Mouse (Mus musculus): ENCODE data around the gene 5730522E02Rik. TPM values are rescaled to one million over a fixed set of nuclear protein-coding genes. Genes with fewer than 3 reads are reported as not detected.

Gene 5730522E02Rik
- polyA plus RNA-seq, 1 experiment from 2014 or later = 8.4 TPM

DNA sequence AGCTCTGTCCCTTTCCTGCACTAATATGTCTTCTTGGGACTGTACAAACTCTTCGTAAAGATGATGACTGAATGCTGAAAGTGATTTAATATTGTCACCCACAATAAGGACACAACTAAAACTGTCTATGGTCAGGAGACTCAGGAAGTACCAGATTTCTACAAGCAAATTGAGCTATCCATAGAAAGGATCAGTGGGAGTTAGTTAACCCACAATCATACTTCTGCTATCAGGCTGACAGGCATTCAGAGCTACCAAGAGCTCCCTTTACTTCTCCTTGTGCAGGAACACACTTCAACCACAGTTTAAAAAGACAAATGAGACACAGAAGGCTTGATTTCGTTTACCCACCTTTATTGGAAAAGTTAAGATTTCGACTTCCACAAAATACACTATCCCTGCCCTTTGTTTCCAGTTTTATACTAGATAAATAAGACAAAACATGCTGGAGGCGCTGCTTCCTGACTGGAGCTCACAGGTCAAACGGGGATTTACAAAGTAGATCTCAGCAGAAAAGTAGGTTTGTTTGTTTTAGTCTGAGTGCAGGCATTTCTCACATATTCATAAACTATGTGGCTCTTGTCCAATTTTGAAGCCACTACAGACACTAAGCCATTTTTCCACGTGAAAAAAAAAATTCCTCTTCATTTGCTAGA is 125.1 kb downstream of the 5730522E02Rik start:
- 59% methylated on average over 6 of the region's 6 CpGs for WGBS
- H3K4me1 ChIP-seq = peaks cover 6% of the 10 kb centered on the region; the same call in 1 of the 2 replicates
- H3K27me3 ChIP-seq = no peaks in the 10 kb centered on the region
- H3K36me3 ChIP-seq = no peaks in the 10 kb centered on the region
- H3K9ac ChIP-seq (replicated peaks) = no peak overlapping the region
- H3K4me2 ChIP-seq (replicated peaks) = no peak overlapping the region
- no peak for ATAC-seq (ENCODE audit: low FRiP score, low read depth)
- no peaks in the 10 kb centered on the region for H3K9me3 ChIP-seq
- no peak overlapping the region for H3K4me3 ChIP-seq
- no peak overlapping the region for H3K27ac ChIP-seq (replicated peaks)

DNA sequence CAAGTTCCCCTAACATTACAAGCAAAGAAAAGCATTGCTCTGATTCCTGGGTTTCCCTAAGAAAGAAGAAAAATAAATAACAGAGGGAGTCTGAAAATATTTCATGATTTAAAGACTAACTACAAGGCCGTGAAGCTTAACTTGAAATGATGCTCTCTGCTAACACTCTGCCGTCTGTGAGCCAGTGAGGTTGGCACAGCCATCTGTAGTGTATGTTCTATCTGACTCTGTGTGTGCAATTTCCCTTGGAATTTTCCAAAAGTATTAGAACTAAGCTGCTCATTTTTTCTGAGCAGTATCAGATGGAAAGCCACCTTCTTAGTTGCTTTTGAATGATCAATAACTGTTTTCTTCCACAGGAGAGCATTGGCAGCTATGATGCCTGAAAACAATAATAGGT is 134.2 kb downstream of the 5730522E02Rik start:
- no peak overlapping the region for H3K27ac ChIP-seq (replicated peaks)
- peaks cover 3% of the 10 kb centered on the region; the same call in 1 of the 2 replicates for H3K4me1 ChIP-seq
- no peak overlapping the region for H3K4me2 ChIP-seq (replicated peaks)
- no peak for ATAC-seq (ENCODE audit: low FRiP score, low read depth)
- no peak overlapping the region for H3K9ac ChIP-seq (replicated peaks)
- H3K36me3 ChIP-seq = no peaks in the 10 kb centered on the region
- H3K27me3 ChIP-seq = no peaks in the 10 kb centered on the region
- H3K9me3 ChIP-seq = no peaks in the 10 kb centered on the region
- 80% methylated on average over 2 of the region's 2 CpGs for WGBS
- no peak overlapping the region for H3K4me3 ChIP-seq

DNA sequence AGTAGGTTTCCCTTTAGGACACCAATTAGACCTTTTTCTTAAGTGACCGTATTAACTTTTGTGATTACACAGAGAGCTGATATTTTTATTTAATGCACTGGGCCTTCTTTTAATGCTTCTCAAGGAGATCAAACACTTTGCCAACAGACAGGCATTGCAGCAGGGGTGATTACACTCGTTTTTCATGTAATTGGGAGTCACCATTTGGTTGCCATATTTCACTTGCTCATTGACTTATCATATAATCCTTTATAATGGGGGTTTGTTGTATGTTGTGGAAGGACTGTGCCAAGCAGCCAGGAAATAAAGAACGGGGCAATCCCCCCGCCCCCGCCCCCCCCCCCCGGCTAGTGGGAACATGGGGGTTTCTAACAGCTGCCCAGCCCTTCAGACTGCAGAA is 135.0 kb downstream of the 5730522E02Rik start:
- H3K27ac ChIP-seq (replicated peaks) = no peak overlapping the region
- H3K36me3 ChIP-seq = no peaks in the 10 kb centered on the region
- H3K27me3 ChIP-seq = no peaks in the 10 kb centered on the region
- WGBS = 79% methylated on average over 6 of the region's 6 CpGs
- no peaks in the 10 kb centered on the region for H3K9me3 ChIP-seq
- no peak overlapping the region for H3K4me3 ChIP-seq
- ATAC-seq (ENCODE audit: low FRiP score, low read depth) = no peak
- H3K9ac ChIP-seq (replicated peaks) = no peak overlapping the region
- H3K4me2 ChIP-seq (replicated peaks) = no peak overlapping the region
- H3K4me1 ChIP-seq = peaks cover 3% of the 10 kb centered on the region; the same call in 1 of the 2 replicates

DNA sequence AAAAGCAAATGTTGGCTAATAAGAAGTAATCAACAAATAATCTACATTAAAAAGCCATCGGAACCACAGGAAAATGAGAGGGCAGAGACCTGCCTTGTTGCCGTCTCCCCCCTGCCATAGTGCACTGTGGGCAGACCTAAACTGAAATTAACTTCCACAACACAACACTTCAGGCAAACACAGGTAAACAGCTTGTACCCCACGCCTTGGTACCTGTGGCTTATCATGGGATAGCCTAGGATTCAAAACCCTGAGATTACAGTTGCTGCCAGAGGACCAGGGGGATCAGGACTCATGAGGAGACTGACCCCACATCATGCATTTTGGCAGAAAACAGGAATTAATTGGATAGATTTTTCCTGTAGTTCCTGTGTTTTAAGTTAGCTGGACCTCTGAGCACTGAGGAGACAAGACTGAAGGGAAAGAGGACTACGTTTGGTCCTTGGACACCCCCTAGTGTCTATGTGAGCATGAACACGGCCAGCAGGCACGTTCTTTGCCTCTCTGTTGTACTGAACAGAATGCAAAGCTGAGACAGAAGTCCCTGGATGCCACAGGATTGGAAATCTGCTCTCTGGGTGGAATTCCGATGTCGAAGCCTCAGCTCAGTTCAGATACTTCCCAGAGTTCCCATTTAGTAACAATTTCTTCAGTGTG is 136.8 kb downstream of the 5730522E02Rik start:
- WGBS = 44% methylated on average over 8 of the region's 8 CpGs
- Histone ChIP-seq H3K4me2 (replicated peaks) (no peak overlapping the region), H3K9me3 (no peaks in the 10 kb centered on the region), H3K27ac (replicated peaks) (no peak overlapping the region), H3K4me3 (no peak overlapping the region), H3K9ac (replicated peaks) (no peak overlapping the region), H3K36me3 (no peaks in the 10 kb centered on the region), H3K4me1 (peaks cover 3% of the 10 kb centered on the region; the same call in 1 of the 2 replicates), H3K27me3 (no peaks in the 10 kb centered on the region)
- peak; percentile 78 for ATAC-seq (ENCODE audit: low FRiP score, low read depth)

DNA sequence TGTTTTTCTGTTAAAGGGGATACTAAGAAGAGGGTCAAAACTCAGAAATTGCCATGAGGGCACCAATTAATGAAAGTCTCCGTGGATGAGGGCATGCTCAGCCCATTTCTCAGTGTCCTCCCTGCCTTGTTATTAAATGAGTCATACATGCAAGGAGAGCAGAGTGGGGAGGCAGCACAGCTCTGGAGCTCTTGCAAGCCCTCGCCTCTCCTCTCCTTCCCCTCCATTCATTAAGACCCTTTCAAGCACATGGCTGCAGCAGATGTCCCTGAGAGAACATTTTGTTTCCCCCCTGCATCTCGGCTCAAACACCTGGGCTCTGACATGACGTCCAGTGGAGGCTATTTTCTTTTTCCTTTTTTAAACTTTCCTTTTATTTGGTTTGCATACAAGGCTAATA is 138.5 kb downstream of the 5730522E02Rik start:
- Histone ChIP-seq H3K27me3 (no peaks in the 10 kb centered on the region), H3K4me1 (peaks cover 3% of the 10 kb centered on the region; the same call in 1 of the 2 replicates), H3K4me2 (replicated peaks) (no peak overlapping the region), H3K36me3 (no peaks in the 10 kb centered on the region), H3K9me3 (no peaks in the 10 kb centered on the region), H3K9ac (replicated peaks) (no peak overlapping the region), H3K27ac (replicated peaks) (no peak overlapping the region), H3K4me3 (no peak overlapping the region)
- WGBS = 55% methylated on average over 4 of the region's 4 CpGs
- ATAC-seq (ENCODE audit: low FRiP score, low read depth) = peak; percentile 43; the same call in 1 of the 2 replicates

DNA sequence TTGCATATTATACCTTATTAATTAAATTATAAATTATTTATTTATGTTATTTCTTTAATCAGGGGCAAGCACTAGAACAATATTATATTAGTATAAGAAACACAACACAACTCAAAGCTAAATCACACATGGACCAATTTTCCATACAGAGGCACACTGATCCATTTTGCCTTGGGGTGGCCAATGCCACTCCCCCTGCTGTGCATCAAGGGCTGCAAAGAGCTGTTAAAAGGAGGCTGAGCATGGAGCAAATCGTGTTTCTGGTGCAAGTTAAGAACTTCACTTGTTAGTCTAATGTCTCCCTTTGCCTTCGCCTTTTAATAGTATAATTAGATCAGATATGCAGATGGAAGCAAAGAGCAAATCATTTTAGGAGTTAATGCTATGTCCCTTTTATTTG is 147.3 kb downstream of the 5730522E02Rik start:
- Histone ChIP-seq H3K9ac (replicated peaks) (no peak overlapping the region), H3K27me3 (no peaks in the 10 kb centered on the region), H3K9me3 (no peaks in the 10 kb centered on the region), H3K4me1 (peaks cover 11% of the 10 kb centered on the region), H3K27ac (replicated peaks) (no peak overlapping the region), H3K4me3 (no peak overlapping the region), H3K4me2 (replicated peaks) (no peak overlapping the region), H3K36me3 (no peaks in the 10 kb centered on the region)
- peak; percentile 64; the same call in 1 of the 2 replicates for ATAC-seq (ENCODE audit: low FRiP score, low read depth)
- WGBS = 34% methylated on average over 2 of the region's 2 CpGs

DNA sequence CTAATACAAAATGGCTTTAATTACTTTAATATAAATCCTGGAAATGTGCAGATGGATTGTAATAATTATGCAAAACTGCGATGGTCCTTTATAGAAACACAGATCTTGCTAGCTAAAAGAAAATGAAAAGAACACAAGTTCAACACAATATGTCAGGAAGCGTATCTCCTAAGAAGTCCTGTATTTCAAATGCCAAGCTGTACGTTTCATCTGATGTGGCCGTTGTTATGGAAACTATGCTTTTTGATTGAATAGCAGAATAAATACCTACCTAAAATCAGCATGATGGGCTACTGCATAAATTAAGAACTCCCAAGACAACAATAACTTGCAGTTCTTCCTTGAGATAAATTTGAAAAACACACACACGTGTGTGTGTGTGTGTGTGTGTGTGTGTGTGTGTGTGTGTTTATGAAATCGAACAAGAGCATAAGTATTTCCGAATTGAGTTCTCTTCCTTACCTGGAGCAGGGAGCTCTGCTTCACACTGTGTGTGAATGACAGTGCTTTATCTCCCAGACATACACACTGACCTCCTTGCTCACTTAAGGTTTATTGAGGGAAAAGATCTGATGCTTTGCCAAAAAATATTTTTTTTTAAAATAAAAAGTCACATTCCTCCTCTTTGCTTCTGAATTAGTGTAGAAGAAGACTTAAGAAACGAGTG is 149.0 kb downstream of the 5730522E02Rik start:
- ATAC-seq (ENCODE audit: low FRiP score, low read depth) = 0 out of 2 replicates have a peak, but pooled peaks have one; percentile 17
- peaks cover 11% of the 10 kb centered on the region for H3K4me1 ChIP-seq
- H3K36me3 ChIP-seq = no peaks in the 10 kb centered on the region
- 65% methylated on average over 8 of the region's 8 CpGs for WGBS
- H3K4me3 ChIP-seq = no peak overlapping the region
- H3K9ac ChIP-seq (replicated peaks) = no peak overlapping the region
- H3K9me3 ChIP-seq = no peaks in the 10 kb centered on the region
- no peak overlapping the region for H3K4me2 ChIP-seq (replicated peaks)
- H3K27ac ChIP-seq (replicated peaks) = no peak overlapping the region
- no peaks in the 10 kb centered on the region for H3K27me3 ChIP-seq

DNA sequence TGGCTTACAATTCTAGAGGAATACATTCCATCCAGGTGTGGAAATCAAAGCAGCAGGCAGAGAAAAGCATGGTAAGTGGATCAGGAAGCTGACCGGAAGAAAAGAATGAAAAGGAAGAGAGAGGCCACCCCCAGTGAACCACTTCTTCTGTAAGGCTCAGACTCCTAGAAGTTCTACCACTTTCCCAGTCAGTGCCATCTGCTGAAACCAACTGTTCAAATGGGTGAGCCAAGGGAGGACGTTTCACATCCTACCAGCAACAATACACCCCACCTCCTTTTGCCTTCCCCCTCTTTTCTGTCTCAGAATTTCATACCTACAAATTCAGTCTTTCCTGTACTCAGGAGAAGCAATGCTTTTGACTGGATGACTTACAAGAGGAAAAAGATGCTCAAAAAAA is 197.0 kb downstream of the 5730522E02Rik start:
- WGBS = 62% methylated on average over 2 of the region's 2 CpGs
- H3K27ac ChIP-seq (replicated peaks) = no peak overlapping the region
- no peak for ATAC-seq (ENCODE audit: low FRiP score, low read depth)

DNA sequence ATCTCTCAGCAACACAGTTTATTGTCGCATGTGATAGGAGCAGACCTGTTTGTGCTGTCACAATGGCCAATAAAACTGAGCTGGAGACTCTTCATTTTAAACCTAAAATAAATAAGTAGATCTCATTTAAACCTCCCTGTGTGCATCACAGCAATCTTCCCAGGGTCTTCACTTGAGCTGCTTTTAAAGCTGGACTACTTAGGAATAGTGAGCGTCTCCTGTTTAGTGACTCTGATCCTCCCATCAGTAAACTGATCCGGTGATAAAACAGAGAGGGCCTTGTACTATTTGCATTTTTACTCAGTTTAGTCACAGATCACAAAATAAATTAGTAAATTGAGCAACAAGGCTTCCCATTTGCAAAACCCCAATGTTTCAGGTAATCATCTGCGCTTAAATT is 206.5 kb downstream of the 5730522E02Rik start:
- H3K4me2 ChIP-seq (replicated peaks) = no peak overlapping the region
- H3K4me1 ChIP-seq = no peaks in the 10 kb centered on the region
- H3K9ac ChIP-seq (replicated peaks) = no peak overlapping the region
- no peak for ATAC-seq (ENCODE audit: low FRiP score, low read depth)
- H3K4me3 ChIP-seq = no peak overlapping the region
- no peaks in the 10 kb centered on the region for H3K27me3 ChIP-seq
- 56% methylated on average over 4 of the region's 4 CpGs for WGBS
- H3K36me3 ChIP-seq = no peaks in the 10 kb centered on the region
- no peaks in the 10 kb centered on the region for H3K9me3 ChIP-seq
- no peak overlapping the region for H3K27ac ChIP-seq (replicated peaks)

More for the DNA sequence above, 197.0 kb downstream of the 5730522E02Rik start:
- no peak overlapping the region for H3K9ac ChIP-seq (replicated peaks)
- H3K4me2 ChIP-seq (replicated peaks) = no peak overlapping the region
- no peaks in the 10 kb centered on the region for H3K9me3 ChIP-seq
- H3K4me3 ChIP-seq = no peak overlapping the region
- H3K27me3 ChIP-seq = no peaks in the 10 kb centered on the region
- no peaks in the 10 kb centered on the region for H3K36me3 ChIP-seq
- no peaks in the 10 kb centered on the region for H3K4me1 ChIP-seq

DNA sequence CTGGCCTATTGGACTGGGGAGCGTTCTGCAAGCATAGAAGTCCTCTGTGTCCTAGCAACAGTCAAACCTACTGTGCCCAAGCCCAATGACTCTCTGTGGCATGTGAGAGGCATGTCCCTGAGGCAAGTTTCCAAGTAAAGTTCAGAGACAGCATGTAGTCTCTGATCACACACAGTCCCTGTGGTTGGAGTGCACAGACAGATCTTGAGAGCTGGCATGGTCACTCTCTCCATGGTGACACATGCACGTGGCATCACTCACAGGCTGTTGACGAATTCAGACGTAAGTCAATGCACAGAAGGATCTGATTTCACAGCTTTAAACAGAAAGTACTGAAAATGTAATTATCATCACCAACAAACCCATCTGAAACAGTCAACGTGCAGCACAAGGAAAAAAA is 210.8 kb downstream of the 5730522E02Rik start:
- Histone ChIP-seq H3K36me3 (no peaks in the 10 kb centered on the region), H3K4me3 (no peak overlapping the region), H3K9me3 (no peaks in the 10 kb centered on the region), H3K4me1 (0 out of 2 replicates have a peak, but pooled peaks cover 3% of the 10 kb centered on the region), H3K27me3 (no peaks in the 10 kb centered on the region), H3K9ac (replicated peaks) (no peak overlapping the region), H3K27ac (replicated peaks) (no peak overlapping the region), H3K4me2 (replicated peaks) (no peak overlapping the region)
- no peak for ATAC-seq (ENCODE audit: low FRiP score, low read depth)
- WGBS = 79% methylated on average over 5 of the region's 5 CpGs

DNA sequence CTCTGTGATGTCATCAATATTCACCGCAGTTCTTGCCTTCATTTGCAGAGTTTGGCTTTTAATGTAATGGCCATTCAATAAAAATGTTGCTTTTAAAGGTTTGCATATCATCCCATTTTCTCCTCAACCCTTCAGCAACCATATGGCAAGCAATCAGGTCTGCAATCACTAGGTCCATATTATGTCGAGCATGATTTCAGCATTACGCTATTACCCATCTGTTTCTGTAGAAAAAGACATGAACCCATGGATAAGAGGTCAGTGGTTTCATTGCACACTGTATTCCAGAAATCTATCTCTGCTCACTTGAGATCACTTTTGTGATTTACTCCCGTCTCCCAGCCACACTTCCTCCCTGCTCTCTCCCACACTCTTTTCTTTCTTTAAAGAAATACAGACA is 213.1 kb downstream of the 5730522E02Rik start:
- no peaks in the 10 kb centered on the region for H3K27me3 ChIP-seq
- no peaks in the 10 kb centered on the region for H3K36me3 ChIP-seq
- no peak overlapping the region for H3K4me2 ChIP-seq (replicated peaks)
- H3K4me3 ChIP-seq = no peak overlapping the region
- WGBS = 78% methylated on average over 4 of the region's 4 CpGs
- H3K4me1 ChIP-seq = 0 out of 2 replicates have a peak, but pooled peaks cover 6% of the 10 kb centered on the region
- no peaks in the 10 kb centered on the region for H3K9me3 ChIP-seq
- H3K27ac ChIP-seq (replicated peaks) = no peak overlapping the region
- H3K9ac ChIP-seq (replicated peaks) = no peak overlapping the region
- ATAC-seq (ENCODE audit: low FRiP score, low read depth) = no peak

DNA sequence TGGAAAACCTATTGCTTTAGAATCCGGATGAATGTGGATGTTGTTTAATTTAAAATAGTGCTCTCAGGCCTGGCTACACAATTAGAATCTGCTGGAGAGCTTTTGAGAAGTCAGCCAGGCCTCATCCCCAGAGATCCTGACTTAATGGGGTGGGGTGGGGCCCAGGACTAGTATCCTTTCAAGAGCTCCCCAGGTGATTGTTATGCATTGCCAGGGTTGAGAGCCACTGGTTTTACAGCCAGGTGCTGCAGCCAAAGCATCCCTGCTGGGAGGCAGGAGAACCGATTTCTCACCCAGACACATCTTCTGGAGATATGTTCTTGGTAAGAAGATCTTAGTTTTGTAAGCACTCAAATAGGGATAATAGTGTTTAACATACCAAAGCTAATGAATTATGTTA is 216.4 kb downstream of the 5730522E02Rik start:
- 0 out of 2 replicates have a peak, but pooled peaks cover 6% of the 10 kb centered on the region for H3K4me1 ChIP-seq
- no peaks in the 10 kb centered on the region for H3K27me3 ChIP-seq
- no peak for ATAC-seq (ENCODE audit: low FRiP score, low read depth)
- no peak overlapping the region for H3K27ac ChIP-seq (replicated peaks)
- no peaks in the 10 kb centered on the region for H3K9me3 ChIP-seq
- no peaks in the 10 kb centered on the region for H3K36me3 ChIP-seq
- H3K4me2 ChIP-seq (replicated peaks) = no peak overlapping the region
- 20% methylated on average over 2 of the region's 2 CpGs for WGBS
- no peak overlapping the region for H3K9ac ChIP-seq (replicated peaks)
- H3K4me3 ChIP-seq = no peak overlapping the region

All from midbrain, embryonic 12.5 days (tissue).